Mouse (Mus musculus) cerebellum, postnatal 36 days (tissue): ENCODE measurements around the gene Adgrb3.

Experiments used
- DNase-seq, 2 experiments: peaks; one replicate each; pipeline ENCODE4 v3.0.0; 2021 to 2022; ENCODE audit warnings: mixed read lengths in 2 of 2

The Adgrb3 gene

GRCm38 (mm10) chr1:25828971-25829920 is at the start of gene Adgrb3:
Adgrb3 (minus strand) TSS chr1:25829707.
- peak; percentile 30 to 47 for DNase-seq

GRCm38 (mm10) chr1:25877526-25877925 is 48.0 kb upstream of the Adgrb3 start:
- DNase-seq: no peak

GRCm38 (mm10) chr1:25857473-25857872 is 28.0 kb upstream of the Adgrb3 start:
- no peak for DNase-seq

GRCm38 (mm10) chr1:25854451-25854978 is 25.0 kb upstream of the Adgrb3 start:
- no peak for DNase-seq

- peak in 1 of 2 experiments; percentile 25 for DNase-seq
Measured at GRCm38 (mm10) chr1:25832260-25832659, 2.8 kb upstream of the Adgrb3 start.

GRCm38 (mm10) chr1:25831521-25831900 is 2.0 kb upstream of the Adgrb3 start:
- no peak for DNase-seq

GRCm38 (mm10) chr1:25830757-25831520 is 1.4 kb upstream of the Adgrb3 start:
- DNase-seq: peak in 1 of 2 experiments; percentile 43

GRCm38 (mm10) chr1:25829921-25830751 is 629 bp upstream of the Adgrb3 start:
- DNase-seq: peak; percentile 85 to 86

- DNase-seq: peak in 1 of 2 experiments; percentile 41
Measured at GRCm38 (mm10) chr1:25828071-25828755, 1.3 kb downstream of the Adgrb3 start.

GRCm38 (mm10) chr1:25827436-25827835 is 2.1 kb downstream of the Adgrb3 start:
- peak; percentile 33 to 58 for DNase-seq

- peak; percentile 72 to 82 for DNase-seq
Measured at GRCm38 (mm10) chr1:25826771-25827170, 2.7 kb downstream of the Adgrb3 start.

GRCm38 (mm10) chr1:25824626-25825025 is 4.9 kb downstream of the Adgrb3 start:
- peak; percentile 7 to 25 for DNase-seq

GRCm38 (mm10) chr1:25823961-25824360 is 5.5 kb downstream of the Adgrb3 start:
- peak in 1 of 2 experiments; percentile 13 for DNase-seq

GRCm38 (mm10) chr1:25815491-25815890 is 14.0 kb downstream of the Adgrb3 start:
- DNase-seq: no peak

GRCm38 (mm10) chr1:25778784-25779183 is 50.7 kb downstream of the Adgrb3 start:
- DNase-seq: no peak

GRCm38 (mm10) chr1:25777459-25777858 is 52.0 kb downstream of the Adgrb3 start:
- DNase-seq: no peak

- DNase-seq: no peak
Measured at GRCm38 (mm10) chr1:25775440-25776130, 53.9 kb downstream of the Adgrb3 start.

- no peak for DNase-seq
Measured at GRCm38 (mm10) chr1:25768958-25769357, 60.5 kb downstream of the Adgrb3 start.

GRCm38 (mm10) chr1:25755265-25755664 is 74.2 kb downstream of the Adgrb3 start:
- DNase-seq: no peak

- DNase-seq: peak; percentile 40 to 42
Measured at GRCm38 (mm10) chr1:25754528-25754927, 75.0 kb downstream of the Adgrb3 start.

- DNase-seq: no peak
Measured at GRCm38 (mm10) chr1:25745575-25745974, 83.9 kb downstream of the Adgrb3 start.
